Mouse (Mus musculus): ENCODE results near the gene Lrrc4b. TPM values are rescaled to one million over a fixed set of nuclear protein-coding genes. Genes with fewer than 3 reads are reported as not detected.

The Lrrc4b gene
- polyA plus RNA-seq, 1 experiment from 2014 or later = 0.44 TPM

- Histone ChIP-seq H3K9ac (peak overlapping the region; percentile 86; the same call in 1 of the 2 replicates), H3K4me3 (replicated peaks) (peak overlapping the region; percentile 81; the same call in 1 of the 2 replicates), H3K27me3 (no peaks in the 10 kb centered on the region; the same call in 1 of the 2 replicates), H3K36me3 (peaks cover 41% of the 10 kb centered on the region), H3K4me2 (peak overlapping the region; percentile 95), H3K9me3 (replicated peaks) (no peaks in the 10 kb centered on the region), H3K4me1 (peaks cover 22% of the 10 kb centered on the region), H3K27ac (no peak overlapping the region)
- no peak for ATAC-seq (replicated peaks; ENCODE audit: low FRiP score)
- WGBS = 80% methylated on average over 7 of the region's 7 CpGs
Measured at GRCm38 (mm10) chr7:44495086-44495485, 66.3 kb downstream of the Lrrc4b start.

- no peaks in the 10 kb centered on the region for H3K9me3 ChIP-seq (replicated peaks)
- H3K36me3 ChIP-seq = peaks cover 30% of the 10 kb centered on the region
- peak; percentile 97 for ATAC-seq (replicated peaks; ENCODE audit: low FRiP score)
- H3K27me3 ChIP-seq = peaks cover 5% of the 10 kb centered on the region; the same call in 1 of the 2 replicates
- peak within 1 kb of the TSS; percentile 98 for H3K27ac ChIP-seq
- peak within 1 kb of the TSS; percentile 95 for H3K4me2 ChIP-seq
- peak within 1 kb of the TSS; percentile 86 for H3K9ac ChIP-seq
- peaks cover 22% of the 10 kb centered on the region for H3K4me1 ChIP-seq
- 1% methylated on average over 58 of the region's 58 CpGs for WGBS
- peak within 1 kb of the TSS; percentile 81 for H3K4me3 ChIP-seq (replicated peaks)
Measured at GRCm38 (mm10) chr7:44495992-44496770, 67.4 kb downstream of the Lrrc4b start, which contains the start of the genes Emc10 and Fam71e1. Gene Emc10, minus strand, starts transcription at chr7:44496529. Gene Fam71e1, plus strand, starts transcription at chr7:44496581.

GRCm38 (mm10) chr7:44496771-44497109 lies 67.9 kb downstream of the Lrrc4b start:
- peaks cover 25% of the 10 kb centered on the region for H3K36me3 ChIP-seq
- peak overlapping the region; percentile 98 for H3K27ac ChIP-seq
- peaks cover 5% of the 10 kb centered on the region; the same call in 1 of the 2 replicates for H3K27me3 ChIP-seq
- H3K9ac ChIP-seq = peak overlapping the region; percentile 86
- no peak; the same call in 1 of the 2 replicates for ATAC-seq (replicated peaks; ENCODE audit: low FRiP score)
- WGBS = 2% methylated on average over 20 of the region's 26 CpGs
- H3K4me1 ChIP-seq = peaks cover 22% of the 10 kb centered on the region
- peak overlapping the region; percentile 81 for H3K4me3 ChIP-seq (replicated peaks)
- no peaks in the 10 kb centered on the region for H3K9me3 ChIP-seq (replicated peaks)
- peak overlapping the region; percentile 95 for H3K4me2 ChIP-seq

- Histone ChIP-seq H3K27ac (no peak overlapping the region), H3K36me3 (peaks cover 17% of the 10 kb centered on the region), H3K9ac (no peak overlapping the region), H3K4me3 (replicated peaks) (peak overlapping the region; percentile 81), H3K9me3 (replicated peaks) (no peaks in the 10 kb centered on the region), H3K4me2 (peak overlapping the region; percentile 95), H3K4me1 (peaks cover 22% of the 10 kb centered on the region), H3K27me3 (peaks cover 5% of the 10 kb centered on the region; the same call in 1 of the 2 replicates)
- 85% methylated on average over 10 of the region's 10 CpGs for whole genome bisulfite sequencing
- ATAC-seq (replicated peaks; ENCODE audit: low FRiP score) = no peak
Measured at GRCm38 (mm10) chr7:44497361-44498055, 68.7 kb downstream of the Lrrc4b start.

- Histone ChIP-seq H3K4me1 (peaks cover 22% of the 10 kb centered on the region), H3K36me3 (peaks cover 8% of the 10 kb centered on the region), H3K27me3 (peaks cover 5% of the 10 kb centered on the region; the same call in 1 of the 2 replicates), H3K27ac (no peak overlapping the region), H3K9ac (no peak overlapping the region), H3K4me2 (no peak overlapping the region), H3K9me3 (replicated peaks) (no peaks in the 10 kb centered on the region), H3K4me3 (replicated peaks) (no peak overlapping the region)
- no peak for ATAC-seq (replicated peaks; ENCODE audit: low FRiP score)
- 76% methylated on average over 1 of the region's 1 CpGs for WGBS
Measured at GRCm38 (mm10) chr7:44498922-44499321, 70.1 kb downstream of the Lrrc4b start.

- H3K9me3 ChIP-seq (replicated peaks) = no peaks in the 10 kb centered on the region
- peaks cover 17% of the 10 kb centered on the region for H3K4me1 ChIP-seq
- H3K4me3 ChIP-seq (replicated peaks) = no peak overlapping the region
- WGBS = 57% methylated on average over 20 of the region's 20 CpGs
- H3K27me3 ChIP-seq = peaks cover 5% of the 10 kb centered on the region; the same call in 1 of the 2 replicates
- no peak overlapping the region for H3K4me2 ChIP-seq
- H3K9ac ChIP-seq = no peak overlapping the region
- H3K36me3 ChIP-seq = no peaks in the 10 kb centered on the region
- ATAC-seq (replicated peaks; ENCODE audit: low FRiP score) = no peak
- no peak overlapping the region for H3K27ac ChIP-seq
Measured at GRCm38 (mm10) chr7:44500046-44500445, 71.2 kb downstream of the Lrrc4b start.

- 36% methylated on average over 5 of the region's 5 CpGs for WGBS
- Histone ChIP-seq H3K9me3 (replicated peaks) (no peaks in the 10 kb centered on the region), H3K9ac (no peak overlapping the region), H3K4me2 (no peak overlapping the region), H3K27me3 (peaks cover 5% of the 10 kb centered on the region; the same call in 1 of the 2 replicates), H3K4me3 (replicated peaks) (no peak overlapping the region), H3K4me1 (peaks cover 8% of the 10 kb centered on the region; the same call in 1 of the 2 replicates), H3K36me3 (no peaks in the 10 kb centered on the region), H3K27ac (no peak overlapping the region)
- ATAC-seq (replicated peaks; ENCODE audit: low FRiP score) = no peak
Measured at GRCm38 (mm10) chr7:44501563-44502115, 72.8 kb downstream of the Lrrc4b start.

GRCm38 (mm10) chr7:44507491-44507890 lies 78.7 kb downstream of the Lrrc4b start:
- Histone ChIP-seq H3K9ac (no peak overlapping the region), H3K4me2 (no peak overlapping the region), H3K27ac (no peak overlapping the region), H3K4me3 (replicated peaks) (no peak overlapping the region), H3K27me3 (peaks cover 22% of the 10 kb centered on the region), H3K36me3 (no peaks in the 10 kb centered on the region), H3K9me3 (replicated peaks) (no peaks in the 10 kb centered on the region), H3K4me1 (no peaks in the 10 kb centered on the region)
- ATAC-seq (replicated peaks; ENCODE audit: low FRiP score) = no peak

Small RNA genes within 50 kb of the gene (microRNA-seq; reads per million reads assigned to microRNA genes)
- 0.44 reads per million for gene Mir7052

Other genes with a start within 250 kb of the Lrrc4b start
- not detected in 2 replicates for gene Klk1b24, start 240.8 kb upstream of the Lrrc4b start, polyA plus RNA-seq (2015; fragmentation: Nextera tagmentation; extraction: Ambion mirVana)
- gene Klk1b3, start 230.8 kb upstream of the Lrrc4b start, polyA plus RNA-seq (2015; fragmentation: Nextera tagmentation; extraction: Ambion mirVana) = not detected in 2 replicates
- gene Klk1b4, start 221.6 kb upstream of the Lrrc4b start, polyA plus RNA-seq (2015; fragmentation: Nextera tagmentation; extraction: Ambion mirVana) = not detected in 2 replicates
- not detected in 2 replicates for gene Klk1b5, start 213.1 kb upstream of the Lrrc4b start, polyA plus RNA-seq (2015; fragmentation: Nextera tagmentation; extraction: Ambion mirVana)
- 4.1 and 6.6 TPM in 2 replicates for gene Klk1, start 203.7 kb upstream of the Lrrc4b start, polyA plus RNA-seq (2015; fragmentation: Nextera tagmentation; extraction: Ambion mirVana)
- not detected in 2 replicates for gene Gm36864, start 192.8 kb upstream of the Lrrc4b start, polyA plus RNA-seq (2015; fragmentation: Nextera tagmentation; extraction: Ambion mirVana)
- 1.1 and 1.7 TPM in 2 replicates for gene 1700028J19Rik, start 182.3 kb upstream of the Lrrc4b start, polyA plus RNA-seq (2015; fragmentation: Nextera tagmentation; extraction: Ambion mirVana)
- 159 and 163 TPM in 2 replicates for gene 2410002F23Rik, start 182.3 kb upstream of the Lrrc4b start, polyA plus RNA-seq (2015; fragmentation: Nextera tagmentation; extraction: Ambion mirVana)
- gene Acp4, start 171.6 kb upstream of the Lrrc4b start, polyA plus RNA-seq (2015; fragmentation: Nextera tagmentation; extraction: Ambion mirVana) = 0.13 and 0.21 TPM in 2 replicates
- not detected in 2 replicates for gene Gm15517, start 167.6 kb upstream of the Lrrc4b start, polyA plus RNA-seq (2015; fragmentation: Nextera tagmentation; extraction: Ambion mirVana)
- gene Clec11a, start 122.1 kb upstream of the Lrrc4b start, polyA plus RNA-seq (2015; fragmentation: Nextera tagmentation; extraction: Ambion mirVana) = 6.0 and 7.0 TPM in 2 replicates
- gene Shank1, start 118.8 kb upstream of the Lrrc4b start, polyA plus RNA-seq (2015; fragmentation: Nextera tagmentation; extraction: Ambion mirVana) = 1.6 and 2.5 TPM in 2 replicates
- 2.4 and 2.5 TPM in 2 replicates for gene Syt3, start 44.9 kb upstream of the Lrrc4b start, polyA plus RNA-seq (2015; fragmentation: Nextera tagmentation; extraction: Ambion mirVana)
- 1.1 TPM in 2 replicates for gene 1700008O03Rik, start 43.2 kb upstream of the Lrrc4b start, polyA plus RNA-seq (2015; fragmentation: Nextera tagmentation; extraction: Ambion mirVana)
- 3.2 and 3.9 TPM in 2 replicates for gene Aspdh, start 36.4 kb downstream of the Lrrc4b start, polyA plus RNA-seq (2015; fragmentation: Nextera tagmentation; extraction: Ambion mirVana)
- gene Josd2, start 39.0 kb downstream of the Lrrc4b start, polyA plus RNA-seq (2015; fragmentation: Nextera tagmentation; extraction: Ambion mirVana) = 72.5 and 78.9 TPM in 2 replicates
- 113 and 120 TPM in 2 replicates for gene Emc10, start 67.5 kb downstream of the Lrrc4b start, polyA plus RNA-seq (2015; fragmentation: Nextera tagmentation; extraction: Ambion mirVana)
- 14.3 and 16.5 TPM in 2 replicates for gene Fam71e1, start 67.6 kb downstream of the Lrrc4b start, polyA plus RNA-seq (2015; fragmentation: Nextera tagmentation; extraction: Ambion mirVana)
- gene Mybpc2, start 95.6 kb downstream of the Lrrc4b start, polyA plus RNA-seq (2015; fragmentation: Nextera tagmentation; extraction: Ambion mirVana) = 0.16 and 0.27 TPM in 2 replicates
- 0.16 TPM in 1 of 2 replicates, not detected in the other for gene Spib, start 103.1 kb downstream of the Lrrc4b start, polyA plus RNA-seq (2015; fragmentation: Nextera tagmentation; extraction: Ambion mirVana)
- gene Pold1, start 119.8 kb downstream of the Lrrc4b start, polyA plus RNA-seq (2015; fragmentation: Nextera tagmentation; extraction: Ambion mirVana) = 95.4 and 101 TPM in 2 replicates
- gene Nr1h2, start 124.9 kb downstream of the Lrrc4b start, polyA plus RNA-seq (2015; fragmentation: Nextera tagmentation; extraction: Ambion mirVana) = 74.6 and 76.8 TPM in 2 replicates
- 30.3 and 33.2 TPM in 2 replicates for gene Napsa, start 143.4 kb downstream of the Lrrc4b start, polyA plus RNA-seq (2015; fragmentation: Nextera tagmentation; extraction: Ambion mirVana)
- 0.17 and 0.30 TPM in 2 replicates for gene Kcnc3, start 161.6 kb downstream of the Lrrc4b start, polyA plus RNA-seq (2015; fragmentation: Nextera tagmentation; extraction: Ambion mirVana)
- gene Myh14, start 241.8 kb downstream of the Lrrc4b start, polyA plus RNA-seq (2015; fragmentation: Nextera tagmentation; extraction: Ambion mirVana) = 1.6 and 2.7 TPM in 2 replicates